Mouse (Mus musculus) bone marrow, adult 2 months (tissue): ENCODE measurements around the gene Rps10.

Source experiments
- CTCF ChIP-seq: fragments of 200-500 bp; IDR thresholded peaks from 2 replicates; pipeline ENCODE4 v1.5.1; 2011; ENCODE audit warnings: low read length, control low read depth; ENCODE audit not compliant: control insufficient read depth, insufficient read depth
- POLR2A ChIP-seq: fragments of 200-500 bp; IDR thresholded peaks from 2 replicates; pipeline ENCODE4 v1.6.1; 2011; ENCODE audit warnings: low read depth, mild to moderate bottlenecking, control low read depth, low read length, borderline replicate concordance; ENCODE audit not compliant: control insufficient read depth

- no peak for TF ChIP-seq CTCF
- TF ChIP-seq POLR2A, result peak; percentile 76; the same call in 1 of the 2 replicates
Observed at GRCm38 (mm10) chr17:27634871-27635574, 1.4 kb downstream of the Rps10 start, which contains the start of gene RPS10-NUDT3.
